Mouse (Mus musculus) heart, embryonic 12.5 days (tissue): ENCODE results near the gene Oser1. TPM values are rescaled to one million over a fixed set of nuclear protein-coding genes. Genes with fewer than 3 reads are reported as not detected.
A peak's percentile ranks its signal among the peaks of the same experiment; 100 is the strongest.

Experiments
- ATAC-seq: fragments of 200-750 bp; cut with Nextera tagmentation; 2 replicates; pipeline ENCODE4 v1.8.0; 2017; ENCODE audit warnings: moderate TSS enrichment, moderate library complexity; ENCODE audit not compliant: insufficient number of reproducible peaks, low FRiP score
- H3K27ac ChIP-seq: fragments of 300-500 bp; sonication (generic); 2 replicates; pipeline ENCODE4 v1.5.1; 2016; ENCODE audit warnings: mild to moderate bottlenecking, moderate library complexity; ENCODE audit not compliant: poor library complexity, severe bottlenecking
- H3K27me3 ChIP-seq: fragments of 300-500 bp; sonication (generic); replicated peaks from 2 replicates; pipeline ENCODE4 v1.6.1; 2016; ENCODE audit warnings: mild to moderate bottlenecking, moderate library complexity
- H3K36me3 ChIP-seq: fragments of 300-500 bp; sonication (generic); 2 replicates; pipeline ENCODE4 v1.6.1; 2016; ENCODE audit warnings: mild to moderate bottlenecking, moderate library complexity
- H3K4me1 ChIP-seq: fragments of 300-500 bp; sonication (generic); replicated peaks from 2 replicates; pipeline ENCODE4 v1.6.1; 2016; ENCODE audit warnings: mild to moderate bottlenecking
- H3K4me2 ChIP-seq: fragments of 300-500 bp; sonication (generic); 2 replicates; pipeline ENCODE4 v1.6.1; 2016; ENCODE audit warnings: mild to moderate bottlenecking, moderate library complexity
- H3K4me3 ChIP-seq: fragments of 300-500 bp; sonication (generic); 2 replicates; pipeline ENCODE4 v1.5.1; 2016; ENCODE audit warnings: mild to moderate bottlenecking
- H3K9ac ChIP-seq: fragments of 300-500 bp; sonication (generic); 2 replicates; pipeline ENCODE4 v1.6.1; 2016; ENCODE audit warnings: mild to moderate bottlenecking, moderate library complexity
- H3K9me3 ChIP-seq: fragments of 300-500 bp; sonication (generic); replicated peaks from 2 replicates; pipeline ENCODE4 v1.6.1; 2016; ENCODE audit warnings: mild to moderate bottlenecking, moderate library complexity
- WGBS: fragments of 180-500 bp; shearing (Covaris S2); methylation state at CpG from one replicate; pipeline ENCODE4 v1.1.7; 2016; 5-methylcytosine and 5-hydroxymethylcytosine counted together
- polyA plus RNA-seq: library from polyadenylated mRNA; unstranded; fragments of >200 nt; fragmentation: Nextera tagmentation; extraction: Ambion mirVana; gene quantifications from 2 replicates; pipeline ENCODE4 v1.2.1, GENCODE M21; 2016

Gene Oser1
- polyA plus RNA-seq, 1 experiment from 2014 or later, result 55.3 TPM

DNA sequence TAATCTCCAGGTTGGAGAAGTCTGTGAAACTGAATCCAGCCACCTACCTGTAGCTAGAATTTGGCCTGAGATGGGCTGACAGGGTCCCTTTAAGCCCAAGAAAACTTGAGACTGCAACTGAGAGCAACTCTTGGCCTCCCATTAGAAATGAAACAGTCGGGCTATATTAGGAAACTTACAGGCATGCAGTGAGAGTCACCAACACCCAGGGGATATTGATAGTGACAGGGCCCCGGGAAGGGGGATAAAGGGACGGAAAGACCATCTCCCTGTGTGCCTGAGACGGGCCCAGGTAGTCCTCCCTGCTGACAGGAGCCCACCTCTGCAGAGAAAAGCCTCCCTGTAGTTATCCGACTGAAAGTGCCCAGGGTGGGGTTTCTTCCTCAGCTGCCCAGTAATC is 45.1 kb downstream of the Oser1 start:
- Histone ChIP-seq H3K27me3 (peaks cover 25% of the 10 kb centered on the region), H3K27ac (peak overlapping the region; percentile 93), H3K4me3 (0 out of 2 replicates have a peak overlapping the region, but pooled peaks have one; percentile 3), H3K4me1 (peaks cover 86% of the 10 kb centered on the region), H3K36me3 (peaks cover 37% of the 10 kb centered on the region), H3K9me3 (0 out of 2 replicates have a peak, but pooled peaks cover 2% of the 10 kb centered on the region), H3K4me2 (peak overlapping the region; percentile 54), H3K9ac (peak overlapping the region; percentile 57)
- no peak for ATAC-seq
- 29% methylated on average over 5 of the region's 5 CpGs for WGBS

GRCm38 (mm10) chr2:163376082-163376481 is 48.4 kb downstream of the Oser1 start:
- H3K9me3 ChIP-seq, result no peaks in the 10 kb centered on the region
- peak overlapping the region; percentile 50 for H3K9ac ChIP-seq
- ATAC-seq, result peak; percentile 34; the same call in 1 of the 2 replicates
- WGBS, result 40% methylated on average over 33 of the region's 33 CpGs
- peak overlapping the region; percentile 30 for H3K4me2 ChIP-seq
- H3K27me3 ChIP-seq, result peaks cover 25% of the 10 kb centered on the region
- peaks cover 57% of the 10 kb centered on the region for H3K36me3 ChIP-seq
- peak overlapping the region; percentile 93 for H3K27ac ChIP-seq
- peaks cover 83% of the 10 kb centered on the region for H3K4me1 ChIP-seq
- H3K4me3 ChIP-seq, result peak overlapping the region; percentile 16; the same call in 1 of the 2 replicates

DNA sequence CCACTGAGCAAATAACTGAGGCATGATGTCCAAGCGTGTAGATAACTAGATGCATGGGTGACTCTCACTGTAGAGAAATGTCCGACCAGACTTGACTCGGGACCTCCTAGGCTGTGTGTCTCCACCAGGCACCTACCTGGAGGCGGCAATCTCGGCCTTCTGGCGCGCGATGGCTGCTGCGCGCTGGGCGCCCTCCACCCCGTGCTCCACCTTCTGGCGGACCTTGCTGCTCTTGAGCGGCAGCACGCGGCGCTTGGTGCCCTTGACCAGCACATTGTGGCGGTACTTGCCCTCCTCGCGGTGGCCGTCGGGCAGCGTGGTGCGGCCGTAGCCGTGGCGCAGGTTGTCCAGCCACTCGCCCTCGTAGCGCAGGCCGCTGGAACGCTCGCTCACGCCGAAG is 49.0 kb downstream of the Oser1 start:
- Histone ChIP-seq H3K4me3 (0 out of 2 replicates have a peak overlapping the region, but pooled peaks have one; percentile 16), H3K27ac (peak overlapping the region; percentile 24; the same call in 1 of the 2 replicates), H3K36me3 (peaks cover 62% of the 10 kb centered on the region), H3K27me3 (peaks cover 25% of the 10 kb centered on the region), H3K4me2 (0 out of 2 replicates have a peak overlapping the region, but pooled peaks have one; percentile 30), H3K9ac (peak overlapping the region; percentile 50; the same call in 1 of the 2 replicates), H3K4me1 (peaks cover 83% of the 10 kb centered on the region), H3K9me3 (no peaks in the 10 kb centered on the region)
- 48% methylated on average over 35 of the region's 35 CpGs for WGBS
- ATAC-seq, result no peak

- peaks cover 74% of the 10 kb centered on the region for H3K36me3 ChIP-seq
- 80% methylated on average over 1 of the region's 1 CpGs for WGBS
- no peak overlapping the region; the same call in 1 of the 2 replicates for H3K27ac ChIP-seq
- H3K9me3 ChIP-seq, result no peaks in the 10 kb centered on the region
- peaks cover 87% of the 10 kb centered on the region for H3K4me1 ChIP-seq
- H3K4me3 ChIP-seq, result no peak overlapping the region
- peaks cover 25% of the 10 kb centered on the region for H3K27me3 ChIP-seq
- no peak overlapping the region for H3K9ac ChIP-seq
- ATAC-seq, result no peak
- no peak overlapping the region for H3K4me2 ChIP-seq
These were observed 51.9 kb downstream of the Oser1 start for GRCm38 (mm10) chr2:163372627-163373026.

DNA sequence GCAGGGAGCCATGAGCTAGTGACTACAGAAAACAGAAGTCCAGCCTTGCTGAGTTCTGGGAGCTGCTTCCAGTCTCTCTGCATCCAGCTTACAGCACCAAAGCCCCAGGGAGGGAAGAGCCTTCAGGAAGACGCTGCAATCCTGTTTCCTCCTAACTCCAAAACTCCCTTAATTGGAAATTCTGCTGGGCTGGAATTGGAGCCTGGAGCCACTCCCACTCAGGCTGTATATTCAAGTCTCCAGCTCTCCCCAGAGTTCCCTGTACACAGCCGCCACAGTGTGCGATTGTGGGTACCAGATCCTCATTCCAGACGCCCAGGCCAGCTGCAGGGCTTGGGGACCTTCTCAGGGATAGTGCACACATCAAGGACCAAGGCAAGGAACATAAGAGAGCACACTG is 54.3 kb downstream of the Oser1 start:
- H3K4me2 ChIP-seq, result no peak overlapping the region
- H3K27ac ChIP-seq, result peak overlapping the region; percentile 32
- H3K4me3 ChIP-seq, result no peak overlapping the region
- H3K4me1 ChIP-seq, result peaks cover 69% of the 10 kb centered on the region
- H3K27me3 ChIP-seq, result peaks cover 9% of the 10 kb centered on the region; the same call in 1 of the 2 replicates
- H3K36me3 ChIP-seq, result peaks cover 68% of the 10 kb centered on the region
- no peak for ATAC-seq
- H3K9me3 ChIP-seq, result no peaks in the 10 kb centered on the region
- WGBS, result 44% methylated on average over 4 of the region's 4 CpGs
- H3K9ac ChIP-seq, result peak overlapping the region; percentile 1; the same call in 1 of the 2 replicates

- Histone ChIP-seq H3K27ac (peak overlapping the region; percentile 99), H3K27me3 (no peaks in the 10 kb centered on the region), H3K4me2 (peak overlapping the region; percentile 53; the same call in 1 of the 2 replicates), H3K9me3 (no peaks in the 10 kb centered on the region), H3K4me3 (no peak overlapping the region), H3K36me3 (peaks cover 27% of the 10 kb centered on the region), H3K4me1 (peaks cover 79% of the 10 kb centered on the region), H3K9ac (peak overlapping the region; percentile 74)
- no peak for ATAC-seq
- WGBS, result 46% methylated on average over 18 of the region's 18 CpGs
These were observed 59.5 kb downstream of the Oser1 start for GRCm38 (mm10) chr2:163364785-163365541.

DNA sequence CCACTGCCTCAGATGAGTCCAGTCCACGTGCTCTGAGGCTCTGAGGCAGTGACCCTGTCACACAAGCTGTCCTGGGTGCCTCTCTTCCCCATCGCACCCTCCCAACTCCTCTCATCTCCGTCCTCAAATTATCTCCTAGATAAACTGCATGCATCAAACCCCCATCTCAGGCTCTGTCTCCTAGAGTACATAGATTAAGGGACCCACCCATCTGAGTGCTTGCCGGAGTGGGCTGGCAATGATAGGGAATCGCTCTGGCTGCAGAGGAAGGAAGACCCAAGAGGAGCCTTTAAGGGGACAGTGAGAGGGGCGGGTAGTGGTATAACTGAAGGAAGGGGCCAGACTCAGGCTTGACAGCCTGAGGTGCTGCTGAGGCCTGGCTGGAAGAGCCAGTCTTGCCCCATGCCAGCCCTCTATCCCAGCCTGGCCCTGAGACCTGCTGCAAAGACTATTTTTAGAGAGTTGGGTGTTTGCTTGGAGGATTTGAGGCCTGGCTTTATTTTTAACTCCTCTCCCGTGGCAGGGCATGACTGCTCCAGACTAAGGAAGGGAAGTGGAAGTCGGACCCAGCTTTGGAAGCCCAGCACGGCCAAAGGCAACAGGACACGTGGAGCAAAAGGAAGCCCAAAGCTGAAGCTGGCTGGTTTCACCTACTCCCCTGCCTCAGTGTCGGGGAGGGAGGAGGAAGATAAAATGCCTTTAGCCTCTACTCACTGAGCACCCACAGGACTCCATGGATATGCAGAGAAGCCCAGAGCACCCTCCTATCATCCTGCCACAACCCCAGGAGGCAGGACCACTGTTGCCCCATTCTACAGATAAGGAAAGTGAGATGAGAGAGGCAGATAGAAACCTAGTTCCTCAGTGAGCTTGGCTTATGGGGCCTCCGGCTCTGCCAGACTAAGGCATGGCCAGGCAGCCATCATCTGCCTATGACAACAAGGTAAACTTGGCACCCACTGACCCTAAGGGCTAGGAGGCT is 61.3 kb downstream of the Oser1 start:
- ATAC-seq, result peak; percentile 69
- Histone ChIP-seq H3K9ac (peak overlapping the region; percentile 74), H3K27me3 (no peaks in the 10 kb centered on the region), H3K4me2 (peak overlapping the region; percentile 53), H3K4me1 (peaks cover 82% of the 10 kb centered on the region), H3K9me3 (no peaks in the 10 kb centered on the region), H3K36me3 (peaks cover 17% of the 10 kb centered on the region), H3K4me3 (peak overlapping the region; percentile 8; the same call in 1 of the 2 replicates), H3K27ac (peak overlapping the region; percentile 99)
- WGBS, result 29% methylated on average over 12 of the region's 12 CpGs

DNA sequence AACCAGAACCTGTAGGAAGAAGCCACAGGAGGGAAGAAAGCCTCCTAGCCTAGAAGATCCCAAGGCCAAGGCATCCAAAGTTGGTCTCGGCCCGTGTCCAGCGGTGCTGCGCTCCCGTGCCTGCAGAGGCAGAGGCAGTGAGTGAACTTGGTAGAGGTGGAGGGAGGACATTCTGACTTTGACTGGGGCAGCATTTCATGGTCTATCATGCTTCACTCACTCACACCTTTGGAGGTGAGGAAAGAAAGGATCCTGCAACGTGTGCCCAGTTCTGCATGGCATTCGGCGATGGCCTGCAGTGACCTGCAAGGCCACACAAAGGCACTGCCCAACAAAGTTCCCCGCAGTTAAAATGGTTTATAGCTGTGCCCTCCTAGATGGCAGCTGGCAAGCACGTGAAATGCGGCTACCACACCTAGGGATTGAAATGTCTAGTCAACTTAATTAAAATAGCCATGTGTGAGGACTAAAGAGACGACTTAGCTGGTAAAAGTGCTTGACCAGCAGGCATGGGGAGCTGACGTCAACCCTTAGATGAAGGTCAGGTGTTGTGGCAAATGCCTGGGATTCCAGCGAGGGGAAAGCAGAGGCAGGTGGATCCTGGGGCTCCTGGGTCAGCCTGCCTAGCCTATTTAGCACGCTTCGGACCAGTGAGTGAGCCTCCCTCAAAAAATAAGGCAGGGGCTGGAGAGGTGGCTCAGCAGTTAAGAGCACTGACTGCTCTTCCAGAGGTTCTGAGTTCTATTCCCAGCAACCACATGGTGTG is 63.5 kb downstream of the Oser1 start:
- peaks cover 14% of the 10 kb centered on the region for H3K36me3 ChIP-seq
- no peaks in the 10 kb centered on the region for H3K27me3 ChIP-seq
- H3K4me3 ChIP-seq, result no peak overlapping the region
- WGBS, result 59% methylated on average over 16 of the region's 16 CpGs
- H3K9ac ChIP-seq, result peak overlapping the region; percentile 55
- H3K9me3 ChIP-seq, result no peaks in the 10 kb centered on the region
- peak overlapping the region; percentile 99 for H3K27ac ChIP-seq
- ATAC-seq, result no peak
- no peak overlapping the region; the same call in 1 of the 2 replicates for H3K4me2 ChIP-seq
- H3K4me1 ChIP-seq, result peaks cover 86% of the 10 kb centered on the region

- no peaks in the 10 kb centered on the region for H3K9me3 ChIP-seq
- H3K36me3 ChIP-seq, result peaks cover 8% of the 10 kb centered on the region
- no peak overlapping the region for H3K4me3 ChIP-seq
- no peak for ATAC-seq
- 2% methylated on average over 2 of the region's 2 CpGs for WGBS
- H3K9ac ChIP-seq, result peak overlapping the region; percentile 55
- H3K27me3 ChIP-seq, result no peaks in the 10 kb centered on the region
- peak overlapping the region; percentile 99 for H3K27ac ChIP-seq
- peak overlapping the region; percentile 43 for H3K4me2 ChIP-seq
- peaks cover 88% of the 10 kb centered on the region for H3K4me1 ChIP-seq
These were observed 65.2 kb downstream of the Oser1 start for GRCm38 (mm10) chr2:163359253-163359652.

GRCm38 (mm10) chr2:163358662-163359061 is 65.8 kb downstream of the Oser1 start:
- Histone ChIP-seq H3K9me3 (no peaks in the 10 kb centered on the region), H3K4me3 (no peak overlapping the region), H3K4me2 (0 out of 2 replicates have a peak overlapping the region, but pooled peaks have one; percentile 19), H3K36me3 (peaks cover 8% of the 10 kb centered on the region), H3K9ac (no peak overlapping the region), H3K27me3 (no peaks in the 10 kb centered on the region), H3K4me1 (peaks cover 88% of the 10 kb centered on the region), H3K27ac (peak overlapping the region; percentile 99)
- WGBS, result 38% methylated on average over 5 of the region's 5 CpGs
- peak; percentile 38 for ATAC-seq
